In the genomic region with DNA sequence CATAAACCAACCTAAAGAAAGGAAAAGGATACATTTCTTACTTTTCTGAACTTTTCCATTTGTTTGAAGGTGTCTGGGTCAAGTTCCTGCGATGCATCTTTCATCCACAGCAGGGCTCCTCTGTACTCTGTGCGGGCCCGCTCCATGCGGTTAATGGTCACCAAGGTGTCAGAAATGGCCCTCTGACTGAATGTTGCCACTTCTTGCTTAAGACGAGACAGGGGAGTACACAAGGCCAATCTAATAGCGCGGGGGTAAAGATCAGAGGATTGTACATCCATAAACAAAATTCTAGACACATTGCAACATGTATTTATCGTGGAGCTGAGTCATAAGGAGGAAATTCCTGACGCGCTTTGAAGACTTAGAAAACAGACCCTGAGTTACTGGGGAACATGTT, we compare ENCODE assay signal across 27 mouse cellular contexts. TPM values are rescaled to one million over a fixed set of nuclear protein-coding genes. Genes with fewer than 3 reads are reported as not detected.
"Had no signal": no experiment of that assay in that cellular context is flagged by ENCODE, and none has a peak within 500 bp of the region (broad histone marks: within the 10 kb centered on the region; RNA-seq: fewer than 3 reads in every experiment).

No protein-coding gene starts in this region.

- H3K27me3 ChIP-seq: heart, embryonic 13.5 days; heart, embryonic 15.5 days; hindbrain, embryonic 13.5 days; hindbrain, embryonic 15.5 days; kidney, embryonic 15.5 days; limb, embryonic 13.5 days; limb, embryonic 15.5 days; liver, embryonic 12.5 days had no signal

- H3K9ac ChIP-seq: heart, embryonic 13.5 days; heart, embryonic 15.5 days; hindbrain, embryonic 13.5 days; hindbrain, embryonic 15.5 days; kidney, embryonic 15.5 days; limb, embryonic 13.5 days; limb, embryonic 15.5 days; liver, embryonic 12.5 days; liver, embryonic 14.5 days had no signal

- H3K4me3 ChIP-seq: heart, embryonic 13.5 days; heart, embryonic 15.5 days; hindbrain, embryonic 13.5 days; hindbrain, embryonic 15.5 days; kidney, embryonic 15.5 days; limb, embryonic 13.5 days; limb, embryonic 15.5 days; liver, embryonic 12.5 days had no signal

- H3K9me3 ChIP-seq: heart, embryonic 13.5 days; heart, embryonic 15.5 days; hindbrain, embryonic 13.5 days; hindbrain, embryonic 15.5 days; kidney, embryonic 15.5 days; limb, embryonic 13.5 days; limb, embryonic 15.5 days; liver, embryonic 12.5 days had no signal

- H3K27ac ChIP-seq: heart, embryonic 13.5 days; heart, embryonic 15.5 days; hindbrain, embryonic 13.5 days; hindbrain, embryonic 15.5 days; hindbrain, postnatal 0 days; kidney, embryonic 15.5 days; kidney, postnatal 0 days; limb, embryonic 13.5 days; limb, embryonic 15.5 days; liver, embryonic 12.5 days; liver, embryonic 14.5 days had no signal

- H3K4me2 ChIP-seq: heart, embryonic 11.5 days; heart, embryonic 13.5 days; heart, embryonic 15.5 days; hindbrain, embryonic 13.5 days; hindbrain, embryonic 15.5 days; kidney, embryonic 15.5 days; limb, embryonic 13.5 days; limb, embryonic 15.5 days; liver, embryonic 12.5 days had no signal

- H3K36me3 ChIP-seq: heart, embryonic 13.5 days; heart, embryonic 15.5 days; hindbrain, embryonic 13.5 days; hindbrain, embryonic 15.5 days; kidney, embryonic 15.5 days; limb, embryonic 13.5 days; limb, embryonic 15.5 days; liver, embryonic 12.5 days had no signal

- H3K4me1 ChIP-seq: heart, embryonic 13.5 days; heart, embryonic 15.5 days; hindbrain, embryonic 13.5 days; hindbrain, embryonic 15.5 days; kidney, embryonic 15.5 days; limb, embryonic 13.5 days; limb, embryonic 15.5 days had no signal

- ATAC-seq: hindbrain, postnatal 0 days; intestine, embryonic 16.5 days; liver, embryonic 12.5 days had no signal

- DNase-seq: gastrocnemius, postnatal 14 days; gastrocnemius, postnatal 36 days; heart, adult 18-20 months; heart, postnatal 14 days; heart, postnatal 36 days; kidney, adult 11 months; kidney, adult 2 months; kidney, adult 9 months; kidney, postnatal 14 days; kidney, postnatal 36 days; layer of hippocampus, adult 9-11 months; layer of hippocampus, postnatal 36 days; left cerebral cortex, postnatal 4 days had no signal

RNA-seq across cellular contexts. Expression of gene Ica1l, which starts 29.2 kb away (rescaled TPM):
- total RNA-seq: liver, adult 2 months had no signal
- polyA plus RNA-seq: liver, adult 2 months had no signal
